Mouse (Mus musculus) ovary, adult 10 weeks (tissue): ENCODE data around the gene Cdh11. TPM values are rescaled to one million over a fixed set of nuclear protein-coding genes. Genes with fewer than 3 reads are reported as not detected.

Source experiments
- polyA plus RNA-seq: library from polyadenylated mRNA; stranded (reverse); fragments of 350-450 nt; fragmentation: Illumina TruSeq; extraction: RNeasy Lipid Tissue Mini Kit (QIAGEN cat#74804); gene quantifications from one replicate; pipeline ENCODE4 v1.2.3, GENCODE M21; 2014

Gene Cdh11
- 93.5 TPM for polyA plus RNA-seq

GRCm38 (mm10) chr8:102785592-102786416 lies at the start of gene Cdh11:
Gene Cdh11 (minus strand): TSS chr8:102785642.

